Mouse (Mus musculus) hindlimb bud, embryonic 11.5 days (tissue): ENCODE results near the gene Zbtb8a.
"Not testable (repeated sequence)": the region's sequence is repeated elsewhere in the genome, so short reads cannot be mapped to it uniquely, and the experiment has no call there.

Experiments
- DNase-seq: peaks from one replicate; pipeline ENCODE4 v3.0.0-alpha.2; 2012; ENCODE audit warnings: low read depth, low spot score; ENCODE audit errors: extremely low spot score

Gene Zbtb8a

GRCm38 (mm10) chr4:129377601-129378390, at the start of gene Zbtb8a:
TSS of gene Zbtb8a (minus strand) at chr4:129378116.
- no peak for DNase-seq

- no peak for DNase-seq
Observed at GRCm38 (mm10) chr4:129418321-129418720, 40.4 kb upstream of the Zbtb8a start.

- DNase-seq, result no peak
Observed at GRCm38 (mm10) chr4:129416478-129416877, 38.6 kb upstream of the Zbtb8a start.

GRCm38 (mm10) chr4:129415892-129416291, 38.0 kb upstream of the Zbtb8a start:
- no peak for DNase-seq

GRCm38 (mm10) chr4:129410991-129411390, 33.1 kb upstream of the Zbtb8a start:
- DNase-seq, result no peak

GRCm38 (mm10) chr4:129410532-129410931, 32.6 kb upstream of the Zbtb8a start:
- not testable (repeated sequence) for DNase-seq

- DNase-seq, result no peak
Observed at GRCm38 (mm10) chr4:129406447-129406846, 28.5 kb upstream of the Zbtb8a start.

GRCm38 (mm10) chr4:129399813-129400212, 21.9 kb upstream of the Zbtb8a start:
- DNase-seq, result no peak

GRCm38 (mm10) chr4:129396960-129397359, 19.0 kb upstream of the Zbtb8a start:
- no peak for DNase-seq

GRCm38 (mm10) chr4:129394089-129394870, 16.4 kb upstream of the Zbtb8a start:
- DNase-seq, result no peak

- DNase-seq, result no peak
Observed at GRCm38 (mm10) chr4:129390936-129391557, 13.1 kb upstream of the Zbtb8a start.

- no peak for DNase-seq
Observed at GRCm38 (mm10) chr4:129390216-129390743, 12.4 kb upstream of the Zbtb8a start.

- no peak for DNase-seq
Observed at GRCm38 (mm10) chr4:129388404-129388803, 10.5 kb upstream of the Zbtb8a start.

- no peak for DNase-seq
Observed at GRCm38 (mm10) chr4:129386989-129387388, 9.1 kb upstream of the Zbtb8a start.

- no peak for DNase-seq
Observed at GRCm38 (mm10) chr4:129386269-129386946, 8.5 kb upstream of the Zbtb8a start.

GRCm38 (mm10) chr4:129385685-129386084, 7.8 kb upstream of the Zbtb8a start:
- DNase-seq, result no peak

GRCm38 (mm10) chr4:129384440-129384839, 6.5 kb upstream of the Zbtb8a start:
- DNase-seq, result no peak

- no peak for DNase-seq
Observed at GRCm38 (mm10) chr4:129383586-129383985, 5.7 kb upstream of the Zbtb8a start.

- no peak for DNase-seq
Observed at GRCm38 (mm10) chr4:129382488-129382887, 4.6 kb upstream of the Zbtb8a start.

- DNase-seq, result no peak
Observed at GRCm38 (mm10) chr4:129382029-129382428, 4.1 kb upstream of the Zbtb8a start.

- no peak for DNase-seq
Observed at GRCm38 (mm10) chr4:129381148-129381547, 3.2 kb upstream of the Zbtb8a start.
